Mouse (Mus musculus): ENCODE measurements at regions not wholly inside any gene's neighbourhood (a gene's known extent, or its start where the extent isn't known, plus 50 kb on each side); places are given as distances from the start of the nearest gene placed in this dataset.

- DNase-seq (ENCODE audit: extremely low read depth) = no peak
- Histone ChIP-seq H3K27ac (ENCODE audit: insufficient read depth, low read depth) (no peak overlapping the region), H3K36me3 (replicated peaks in 1 of 2; ENCODE audit: control insufficient read depth in 1 of 2, insufficient read depth in 1 of 2, low read length in 1 of 2) (no peaks in the 10 kb centered on the region), H3K9ac (ENCODE audit: insufficient read depth, low read depth) (no peak overlapping the region), H3K4me3 (replicated peaks in 1 of 3; ENCODE audit: low read depth in 2 of 3, low read length in 2 of 3, poor library complexity in 1 of 3) (no peak overlapping the region), H3K4me1 (ENCODE audit: control insufficient read depth in 1 of 2, insufficient read depth in 2 of 2) (peaks cover 0 to 7% of the 10 kb centered on the region in 2 experiments; a peak in 1 of 4 replicates), H3K27me3 (replicated peaks) (no peaks in the 10 kb centered on the region), H3K9me3 (replicated peaks; ENCODE audit: low read length) (no peaks in the 10 kb centered on the region), H3K79me2 (replicated peaks; ENCODE audit: control insufficient read depth, extremely low read depth, insufficient read depth, poor library complexity, severe bottlenecking) (no peaks in the 10 kb centered on the region), H3K4me2 (ENCODE audit: insufficient read depth, low read depth, poor library complexity, severe bottlenecking) (no peak overlapping the region)
- TF ChIP-seq UBTF (IDR thresholded peaks at IDR 0.05; ENCODE audit: low read depth, low read length) (no peak), MYC (IDR thresholded peaks at IDR 0.05; ENCODE audit: low read depth, low read length) (no peak), RAD21 (IDR thresholded peaks at IDR 0.05; ENCODE audit: low read depth, low read length) (no peak), USF2 (conservative IDR thresholded peaks at IDR 0.05; ENCODE audit: low read depth, low read length) (no peak), TBP (conservative IDR thresholded peaks at IDR 0.05; ENCODE audit: low read depth, low read length) (no peak), POLR2AphosphoS2 (IDR thresholded peaks at IDR 0.05; ENCODE audit: low read depth, low read length) (no peak), POLR2A (IDR thresholded peaks at IDR 0.05; ENCODE audit: low read depth, low read length) (no peak), RCOR1 (conservative IDR thresholded peaks at IDR 0.05; ENCODE audit: low read depth, low read length) (no peak), ELF1 (IDR thresholded peaks at IDR 0.05; ENCODE audit: low read depth, low read length) (no peak), ZNF384 (IDR thresholded peaks at IDR 0.05; ENCODE audit: low read depth, low read length) (no peak), IRF4 (IDR thresholded peaks at IDR 0.05; ENCODE audit: low read depth, low read length) (no peak), NELFE (IDR thresholded peaks at IDR 0.05; ENCODE audit: low read depth, low read length) (no peak), ZMIZ1 (IDR thresholded peaks at IDR 0.05; ENCODE audit: low read depth, low read length) (no peak), CHD1 (IDR thresholded peaks at IDR 0.05; ENCODE audit: low read depth, low read length) (no peak), GABPA (IDR thresholded peaks at IDR 0.05; ENCODE audit: insufficient replicate concordance, low read depth, low read length) (no peak), SIN3A (IDR thresholded peaks at IDR 0.05; ENCODE audit: low read length) (no peak), MEF2A (IDR thresholded peaks at IDR 0.05; ENCODE audit: borderline replicate concordance, low read depth, low read length) (no peak), HCFC1 (IDR thresholded peaks at IDR 0.05; ENCODE audit: low read depth, low read length) (no peak), ZC3H11A (IDR thresholded peaks at IDR 0.05; ENCODE audit: low read depth, low read length) (no peak)
- dilution Hi-C loops (cut with MboI; ENCODE audit: extremely low pct_ligation_motif_present, extremely low pct_unique_long_range_greater_than_20kb, low sequenced_read_pairs) (no loop called here), in situ Hi-C loops (cut with MboI; ENCODE audit: low pct_ligation_motif_present, low pct_unique_long_range_greater_than_20kb, low sequenced_read_pairs) (no loop called here)
Measured at GRCm38 (mm10) chr1:64288812-64289447, 166.8 kb upstream of the Klf7 start.

- TF ChIP-seq RAD21 (IDR thresholded peaks at IDR 0.05; ENCODE audit: low read depth, low read length) = no peak
- no peak for TF ChIP-seq IRF4 (IDR thresholded peaks at IDR 0.05; ENCODE audit: low read depth, low read length)
- no peak for TF ChIP-seq JUND (conservative IDR thresholded peaks at IDR 0.05; ENCODE audit: low read depth, low read length)
- no peak for TF ChIP-seq ZMIZ1 (IDR thresholded peaks at IDR 0.05; ENCODE audit: low read depth, low read length)
- TF ChIP-seq MXI1 (IDR thresholded peaks at IDR 0.05; ENCODE audit: low read depth, low read length) = no peak
- TF ChIP-seq E2F4 (IDR thresholded peaks at IDR 0.05; ENCODE audit: insufficient replicate concordance, low read depth, low read length) = no peak
- TF ChIP-seq USF1 (IDR thresholded peaks at IDR 0.05; ENCODE audit: low read depth, low read length) = no peak
- TF ChIP-seq MEF2A (IDR thresholded peaks at IDR 0.05; ENCODE audit: borderline replicate concordance, low read depth, low read length) = no peak
- TF ChIP-seq ZNF384 (IDR thresholded peaks at IDR 0.05; ENCODE audit: low read depth, low read length) = no peak
- TF ChIP-seq MAFK (IDR thresholded peaks at IDR 0.05; ENCODE audit: insufficient replicate concordance, low read length) = no peak
- TF ChIP-seq KAT2A (IDR thresholded peaks at IDR 0.05; ENCODE audit: insufficient replicate concordance, low read length) = no peak
- TF ChIP-seq ZC3H11A (IDR thresholded peaks at IDR 0.05; ENCODE audit: low read depth, low read length) = no peak
- no peak for TF ChIP-seq JUN (IDR thresholded peaks at IDR 0.05; ENCODE audit: insufficient read depth, low read depth, low read length)
- no peak for TF ChIP-seq CHD2 (IDR thresholded peaks at IDR 0.05; ENCODE audit: low read length)
- TF ChIP-seq ZKSCAN1 (IDR thresholded peaks at IDR 0.05; ENCODE audit: borderline replicate concordance, low read depth, low read length) = no peak
- dilution Hi-C loops (cut with MboI; ENCODE audit: extremely low pct_ligation_motif_present, extremely low pct_unique_long_range_greater_than_20kb, low sequenced_read_pairs) (no loop called here), in situ Hi-C loops (cut with MboI; ENCODE audit: low pct_ligation_motif_present, low pct_unique_long_range_greater_than_20kb, low sequenced_read_pairs) (no loop called here)
- Histone ChIP-seq H3K4me3 (replicated peaks in 1 of 3; ENCODE audit: low read depth in 2 of 3, low read length in 2 of 3, poor library complexity in 1 of 3) (no peak overlapping the region), H3K9ac (ENCODE audit: insufficient read depth, low read depth) (no peak overlapping the region), H3K9me3 (replicated peaks; ENCODE audit: low read length) (no peaks in the 10 kb centered on the region), H3K36me3 (replicated peaks in 1 of 2; ENCODE audit: control insufficient read depth in 1 of 2, insufficient read depth in 1 of 2, low read length in 1 of 2) (no peaks in the 10 kb centered on the region), H3K27me3 (replicated peaks) (no peaks in the 10 kb centered on the region), H3K27ac (ENCODE audit: insufficient read depth, low read depth) (no peak overlapping the region), H3K79me2 (replicated peaks; ENCODE audit: control insufficient read depth, extremely low read depth, insufficient read depth, poor library complexity, severe bottlenecking) (no peaks in the 10 kb centered on the region), H3K4me1 (ENCODE audit: control insufficient read depth in 1 of 2, insufficient read depth in 2 of 2) (peaks cover 0 to 7% of the 10 kb centered on the region in 2 experiments; a peak in 1 of 4 replicates), H3K4me2 (ENCODE audit: insufficient read depth, low read depth, poor library complexity, severe bottlenecking) (no peak overlapping the region)
- DNase-seq (ENCODE audit: extremely low read depth) = no peak
Measured at GRCm38 (mm10) chr1:64287068-64287467, 165.0 kb upstream of the Klf7 start.

All from CH12.LX (cell line).